Mouse (Mus musculus) thymus, postnatal 4 days (tissue): ENCODE results near the gene Lgals1.
"Not testable (repeated sequence)": the region's sequence is repeated elsewhere in the genome, so short reads cannot be mapped to it uniquely, and the experiment has no call there.

ENCODE experiments used
- DNase-seq: peaks from one replicate; pipeline ENCODE4 v3.0.0; 2021

The Lgals1 gene

DNA sequence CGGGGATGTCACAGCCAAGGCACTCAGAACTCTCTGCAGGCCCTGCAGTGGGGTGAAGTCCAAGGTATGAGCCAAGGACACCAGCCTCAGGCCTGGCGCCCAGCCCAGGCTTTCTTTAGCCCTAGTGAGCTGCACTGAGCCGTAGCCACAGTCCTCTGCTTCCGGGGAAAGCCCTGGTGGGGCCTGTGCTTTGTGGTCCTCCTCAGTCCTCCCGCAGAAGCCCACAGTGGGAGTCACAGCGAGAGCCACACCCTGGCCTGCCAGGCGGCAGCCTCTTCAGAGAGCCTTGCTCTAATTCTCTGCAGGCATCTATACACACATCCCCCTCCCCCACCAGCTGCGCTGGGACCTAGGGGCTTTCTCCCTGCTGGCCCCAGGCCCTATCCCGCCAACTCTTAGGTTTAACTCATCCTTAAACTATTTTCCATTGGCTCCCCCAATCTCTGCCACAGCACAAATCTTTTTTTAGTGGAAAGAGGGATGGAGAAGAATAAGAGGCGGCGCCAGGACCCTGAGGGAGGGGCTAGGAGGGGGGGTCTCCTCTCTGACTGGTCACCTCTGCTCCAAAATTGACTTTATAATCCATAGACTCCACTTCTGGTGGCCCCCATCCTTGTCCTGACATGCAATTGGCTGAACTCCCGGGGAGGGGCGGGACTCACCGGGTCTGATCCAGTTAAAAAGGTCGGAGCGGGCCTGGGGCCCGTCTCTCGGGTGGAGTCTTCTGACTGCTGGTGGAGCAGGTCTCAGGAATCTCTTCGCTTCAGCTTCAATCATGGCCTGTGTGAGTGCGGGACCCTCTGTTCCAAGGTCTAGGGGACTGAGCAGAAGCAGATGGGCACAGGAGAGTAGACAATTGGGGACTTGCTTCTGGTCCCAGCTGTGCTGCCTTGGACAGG is at the start of gene Lgals1:
Lgals1 (plus strand) TSS at position 705 of the 899 bp plus-strand sequence.
- peak; percentile 82 for DNase-seq

DNA sequence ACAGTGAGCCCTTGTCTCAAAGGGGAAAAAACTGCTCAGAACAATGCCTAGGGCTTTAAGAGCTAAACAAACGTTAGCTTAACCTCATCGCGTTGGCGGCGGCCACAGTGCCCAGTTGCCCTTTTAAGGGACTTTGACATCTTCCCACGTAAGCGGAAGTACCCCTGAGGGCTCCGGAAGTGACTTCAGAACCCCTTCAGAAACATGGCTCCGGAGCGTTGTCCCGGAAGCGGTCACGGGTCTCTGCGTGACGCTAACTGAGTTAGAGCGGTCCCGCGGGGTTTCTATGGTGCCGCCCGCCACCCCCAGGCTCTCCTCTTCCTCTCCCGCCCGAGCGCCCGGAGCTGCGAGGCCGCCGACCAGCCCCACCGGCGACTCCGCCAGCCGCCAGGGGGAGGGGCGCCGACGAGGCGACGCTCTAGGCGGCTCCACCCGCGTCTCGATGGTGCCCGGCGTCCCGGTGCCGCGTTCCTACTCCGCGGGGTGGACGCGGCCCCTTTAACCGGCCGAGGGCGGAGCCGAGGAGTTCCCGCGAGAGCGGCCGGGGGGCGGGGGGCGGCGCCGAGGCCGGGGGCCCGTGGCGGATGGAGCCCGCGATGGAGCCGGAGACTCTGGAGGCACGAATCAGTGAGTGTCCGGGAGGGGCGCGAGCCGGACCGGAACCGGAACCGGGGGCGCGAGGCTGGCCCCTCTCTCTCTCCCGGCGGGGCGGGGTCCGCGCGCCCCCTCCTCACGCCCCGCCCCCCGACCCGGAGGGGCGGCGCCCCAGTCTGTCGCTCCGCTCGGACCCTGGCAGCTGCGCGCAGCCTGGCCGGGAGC is 49.3 kb upstream of the Lgals1 start, which contains the start of gene Gga1:
Gga1 (plus strand) TSS at position 200 of the 819 bp plus-strand sequence.
- peak; percentile 91 for DNase-seq

DNA sequence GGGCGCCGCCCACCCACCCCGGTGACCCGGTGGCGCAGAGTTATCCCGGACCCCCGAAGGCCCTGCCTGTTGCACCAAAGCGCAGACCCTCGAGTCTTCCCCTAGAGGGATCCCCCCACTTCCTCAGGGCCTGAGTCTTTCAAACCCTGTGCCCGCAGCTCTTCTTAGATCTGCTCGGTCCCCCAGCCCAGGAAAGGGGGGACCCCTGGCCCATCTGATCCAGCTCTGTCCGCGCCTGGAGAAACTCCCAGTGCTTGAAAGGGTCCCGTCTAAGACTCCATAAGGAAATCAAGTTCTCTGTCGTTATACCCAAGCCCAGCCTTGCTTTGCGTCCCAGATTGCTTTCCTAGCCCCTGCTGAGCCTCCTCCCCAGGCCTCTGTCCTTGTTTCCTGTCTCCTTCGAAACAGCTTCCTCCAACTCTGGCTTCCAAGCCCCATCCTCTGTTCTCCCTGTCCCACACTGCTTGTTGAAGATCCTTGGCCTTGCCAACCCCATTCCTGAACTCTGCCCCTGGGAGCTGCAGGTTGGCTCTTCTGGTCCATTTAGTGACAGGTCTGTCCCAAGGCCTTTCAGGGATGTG is 48.6 kb upstream of the Lgals1 start:
- DNase-seq: no peak

DNA sequence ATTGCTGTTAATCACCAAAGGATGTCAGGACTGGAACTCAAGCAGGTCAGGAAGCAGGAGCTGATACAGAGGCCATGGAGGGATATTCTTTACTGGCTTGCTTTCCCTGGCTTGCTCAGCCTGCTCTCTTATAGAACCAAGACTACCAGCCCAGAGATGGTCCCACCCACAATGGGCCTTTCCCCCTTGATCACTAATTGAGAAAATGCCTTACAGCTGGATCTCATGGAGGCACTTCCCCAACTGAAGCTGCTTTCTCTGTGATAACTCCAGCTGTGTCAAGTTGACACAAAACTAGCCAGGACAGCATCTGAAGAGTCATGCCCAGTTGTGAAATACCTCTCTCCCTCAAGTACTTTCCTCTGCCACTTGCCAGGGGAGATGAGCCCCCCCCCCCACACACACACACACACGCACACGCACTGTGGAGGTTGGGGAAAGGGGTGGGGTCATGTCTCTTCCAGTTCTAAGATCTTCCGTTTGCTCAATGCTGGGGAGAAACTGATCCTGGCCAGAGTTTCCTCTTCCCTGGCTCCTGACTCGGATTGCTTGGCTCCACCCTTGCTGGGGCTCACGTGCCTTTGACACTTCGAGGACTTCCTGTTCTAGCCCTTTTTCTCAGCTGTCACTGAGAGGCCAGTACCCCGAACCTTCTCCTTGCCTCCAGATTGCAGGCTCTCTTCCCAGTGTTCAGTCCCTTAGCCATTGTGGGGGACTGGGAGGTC is 47.6 kb upstream of the Lgals1 start:
- DNase-seq: not testable (repeated sequence)

DNA sequence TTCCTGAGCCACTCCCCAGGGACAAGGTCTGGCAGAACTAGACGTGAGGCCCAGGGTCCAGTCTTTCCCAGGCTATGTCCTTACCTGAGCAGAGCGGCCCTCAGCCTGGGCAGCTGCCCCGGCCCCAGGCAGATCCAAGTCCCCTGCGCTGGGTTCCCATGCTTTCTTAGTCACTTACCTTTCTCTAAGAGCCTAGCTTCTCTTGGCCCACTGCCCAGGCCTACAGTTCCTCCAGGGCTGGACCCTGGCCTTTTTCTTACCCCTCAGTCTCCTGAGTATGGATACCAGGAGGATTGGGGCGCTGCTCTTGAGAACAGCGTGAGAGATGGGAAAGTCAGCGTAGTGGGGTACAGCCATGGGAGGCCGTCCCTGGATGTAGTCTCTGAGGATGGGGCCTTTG is 46.1 kb upstream of the Lgals1 start:
- DNase-seq: no peak

DNA sequence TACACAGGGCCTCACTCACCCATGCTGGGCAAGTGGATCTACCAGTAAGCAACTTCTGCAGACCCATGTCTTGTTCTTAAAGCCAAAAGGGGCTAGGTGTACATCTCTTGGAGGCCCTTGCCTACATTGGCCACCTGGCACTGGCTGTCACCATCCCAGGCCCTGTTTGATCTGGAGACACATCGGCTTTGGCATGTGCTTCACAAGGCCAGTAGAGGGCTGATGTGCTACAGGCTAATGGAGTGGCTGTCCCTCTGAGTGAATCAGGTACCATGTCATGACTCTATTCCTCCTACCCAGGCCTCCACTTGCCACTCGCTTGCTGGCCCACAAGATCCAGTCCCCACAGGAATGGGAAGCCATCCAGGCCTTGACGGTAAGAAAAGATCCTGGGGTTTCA is 44.7 kb upstream of the Lgals1 start:
- DNase-seq: no peak

DNA sequence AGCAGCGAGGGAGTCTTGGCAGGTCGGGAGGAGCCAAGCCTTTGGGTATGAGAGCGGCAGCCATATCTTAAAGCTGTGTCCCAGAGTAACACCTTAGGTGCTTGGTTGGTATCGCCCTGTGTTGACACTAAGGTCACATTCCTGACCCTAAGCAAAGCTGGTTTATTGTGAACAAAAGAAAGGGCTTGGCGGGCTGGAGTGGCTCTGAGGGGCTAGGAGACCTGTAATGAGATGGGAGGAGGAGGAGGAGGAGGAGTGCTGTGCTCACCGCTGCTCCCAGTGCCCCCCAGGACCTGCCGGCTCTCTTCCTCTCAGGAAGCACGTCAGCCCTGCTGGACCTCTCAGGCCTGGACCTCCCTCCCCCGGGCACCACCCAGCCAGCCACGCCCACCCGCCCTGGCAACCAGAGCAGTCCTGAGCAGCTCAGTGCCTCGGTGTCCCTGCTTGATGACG is 37.1 kb upstream of the Lgals1 start:
- DNase-seq: no peak

DNA sequence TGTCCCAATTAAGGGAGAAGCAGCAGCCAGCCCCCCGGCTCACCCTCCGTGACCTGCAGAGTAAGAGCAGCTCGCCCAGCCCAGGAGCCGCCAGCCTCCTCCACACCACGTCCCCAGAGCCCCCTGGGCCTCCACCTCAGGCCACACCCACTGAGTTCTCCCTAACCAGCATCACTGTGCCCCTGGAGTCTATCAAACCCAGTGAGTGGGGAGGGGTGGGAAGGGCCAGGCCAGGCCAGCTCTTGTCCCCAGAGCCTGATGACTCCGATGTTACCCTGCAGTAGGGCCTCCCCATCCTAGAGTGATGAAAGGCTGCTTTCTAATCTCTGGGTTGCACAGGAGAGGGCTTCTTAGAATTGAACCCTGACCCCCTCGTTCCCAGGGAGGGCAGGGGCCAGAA is 34.1 kb upstream of the Lgals1 start:
- no peak for DNase-seq

DNA sequence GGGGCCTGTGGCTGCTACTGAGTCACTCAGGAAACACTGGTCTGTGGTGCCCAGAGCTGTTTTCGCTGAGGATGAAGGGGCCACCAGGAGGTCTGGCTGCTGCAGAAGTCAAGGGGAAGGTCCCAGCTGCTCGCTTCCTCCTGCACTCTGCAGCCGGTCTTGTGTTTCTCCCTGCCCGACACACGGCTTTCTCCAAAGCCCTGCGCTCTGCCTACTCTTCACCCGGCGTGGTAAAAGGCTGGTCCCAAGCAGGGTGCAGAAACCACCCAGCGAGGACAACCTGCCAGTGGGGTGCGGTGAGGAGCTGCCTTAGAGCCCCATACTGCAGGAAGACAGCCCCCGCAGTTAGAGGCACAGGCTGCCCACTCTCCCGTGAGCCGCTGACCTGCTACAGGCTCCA is 31.8 kb upstream of the Lgals1 start:
- peak; percentile 64 for DNase-seq

DNA sequence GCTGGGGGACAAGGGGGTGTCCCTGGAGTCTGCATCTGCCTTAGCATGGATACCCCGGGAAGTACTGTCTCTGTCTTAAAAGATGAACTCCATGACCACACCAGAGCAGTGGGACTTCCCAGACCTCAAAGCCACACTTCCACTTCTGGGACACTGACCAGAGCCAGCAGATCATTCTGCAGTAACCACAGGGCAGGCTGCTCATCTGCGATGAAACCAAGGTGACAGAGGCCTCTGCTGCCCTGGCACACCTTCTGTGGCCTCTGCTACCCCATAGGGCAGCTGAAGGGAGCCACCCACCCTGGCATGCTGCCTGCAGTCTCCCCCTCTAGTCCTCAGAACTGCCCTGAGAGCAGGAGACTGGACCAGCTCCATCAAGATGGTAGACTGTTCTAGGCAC is 30.8 kb upstream of the Lgals1 start:
- no peak for DNase-seq

DNA sequence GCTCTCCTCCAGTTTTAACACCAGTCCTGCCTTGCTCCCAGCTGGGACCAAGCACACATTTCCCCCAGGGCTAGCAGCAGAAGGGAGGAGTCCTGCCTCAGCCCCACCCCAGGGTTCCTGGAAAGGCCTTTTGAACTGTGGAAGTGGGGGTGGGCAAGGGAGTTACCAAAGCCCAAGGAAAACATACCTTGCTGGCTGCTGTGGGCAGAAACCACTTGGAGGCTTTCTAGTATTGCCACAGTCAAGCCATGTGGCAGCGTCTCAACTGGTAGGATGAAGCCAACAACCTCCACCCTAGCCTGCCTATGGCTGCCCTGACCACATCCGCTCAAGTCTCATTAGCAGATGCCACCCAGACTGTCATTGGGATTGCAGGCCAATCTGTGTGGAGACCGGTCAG is 30.4 kb upstream of the Lgals1 start:
- DNase-seq: peak; percentile 50

DNA sequence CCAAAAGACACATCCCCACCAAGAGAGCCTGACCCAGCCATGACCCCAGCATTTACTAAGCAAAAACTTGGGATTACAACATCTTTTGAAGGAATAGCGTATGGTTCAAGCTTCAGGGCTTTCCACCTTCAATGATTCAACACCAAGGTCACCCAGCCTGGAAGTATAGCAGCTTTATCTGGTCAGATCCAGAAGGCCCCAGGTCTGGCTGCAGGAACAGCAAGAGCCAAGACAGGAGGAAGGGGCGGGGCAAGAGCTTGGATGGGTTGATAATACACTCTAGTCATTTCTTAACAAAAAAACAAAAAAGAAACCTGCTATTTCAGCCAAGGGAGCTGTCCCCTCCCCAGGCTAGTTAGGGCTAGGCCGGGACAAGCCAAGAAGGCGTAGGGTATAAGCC is 29.0 kb upstream of the Lgals1 start:
- DNase-seq: no peak

DNA sequence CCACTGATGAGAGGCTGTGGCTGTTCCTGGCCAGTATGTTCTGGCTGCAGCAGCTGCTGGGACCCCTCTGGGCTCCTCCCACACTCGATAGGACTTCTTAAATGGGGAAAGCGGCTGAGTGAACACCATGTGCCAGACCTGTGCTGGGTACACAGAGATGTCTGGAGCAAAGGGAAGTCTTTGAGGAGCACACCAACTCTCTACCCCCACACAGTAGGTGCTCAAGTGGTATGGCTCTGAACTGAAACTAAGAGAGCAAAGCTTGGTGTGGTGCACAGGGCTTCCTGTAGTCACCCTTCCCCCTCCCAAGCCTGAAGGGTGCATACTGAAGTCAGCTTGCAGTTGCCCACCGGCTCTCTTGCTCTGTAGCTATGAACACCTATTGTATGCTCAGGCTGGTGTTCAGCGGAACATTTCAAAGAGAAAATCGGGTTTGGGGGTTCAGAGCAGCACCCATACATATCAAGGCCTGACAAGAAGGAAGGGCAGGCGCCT is 28.0 kb upstream of the Lgals1 start:
- peak; percentile 71 for DNase-seq

DNA sequence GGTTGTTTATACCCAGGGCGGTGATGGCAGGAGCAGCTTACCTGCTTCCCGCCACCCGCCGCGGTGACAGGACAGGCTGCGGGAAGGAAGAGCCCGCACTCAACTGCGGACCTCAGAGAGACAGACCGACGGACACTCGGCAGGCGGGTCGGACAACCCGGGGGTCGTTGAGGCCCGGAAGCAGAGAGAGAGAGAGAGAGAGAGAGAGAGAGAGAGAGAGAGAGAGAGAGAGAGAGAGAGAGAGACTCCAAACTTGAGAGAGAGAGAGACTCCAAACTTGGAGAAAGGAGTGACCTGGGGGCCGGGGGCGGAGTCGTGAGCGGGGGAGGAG is 27.2 kb upstream of the Lgals1 start, which contains the start of gene Gm49510:
Gm49510 (plus strand) TSS at position 259 of the 331 bp plus-strand sequence.
- no peak for DNase-seq

DNA sequence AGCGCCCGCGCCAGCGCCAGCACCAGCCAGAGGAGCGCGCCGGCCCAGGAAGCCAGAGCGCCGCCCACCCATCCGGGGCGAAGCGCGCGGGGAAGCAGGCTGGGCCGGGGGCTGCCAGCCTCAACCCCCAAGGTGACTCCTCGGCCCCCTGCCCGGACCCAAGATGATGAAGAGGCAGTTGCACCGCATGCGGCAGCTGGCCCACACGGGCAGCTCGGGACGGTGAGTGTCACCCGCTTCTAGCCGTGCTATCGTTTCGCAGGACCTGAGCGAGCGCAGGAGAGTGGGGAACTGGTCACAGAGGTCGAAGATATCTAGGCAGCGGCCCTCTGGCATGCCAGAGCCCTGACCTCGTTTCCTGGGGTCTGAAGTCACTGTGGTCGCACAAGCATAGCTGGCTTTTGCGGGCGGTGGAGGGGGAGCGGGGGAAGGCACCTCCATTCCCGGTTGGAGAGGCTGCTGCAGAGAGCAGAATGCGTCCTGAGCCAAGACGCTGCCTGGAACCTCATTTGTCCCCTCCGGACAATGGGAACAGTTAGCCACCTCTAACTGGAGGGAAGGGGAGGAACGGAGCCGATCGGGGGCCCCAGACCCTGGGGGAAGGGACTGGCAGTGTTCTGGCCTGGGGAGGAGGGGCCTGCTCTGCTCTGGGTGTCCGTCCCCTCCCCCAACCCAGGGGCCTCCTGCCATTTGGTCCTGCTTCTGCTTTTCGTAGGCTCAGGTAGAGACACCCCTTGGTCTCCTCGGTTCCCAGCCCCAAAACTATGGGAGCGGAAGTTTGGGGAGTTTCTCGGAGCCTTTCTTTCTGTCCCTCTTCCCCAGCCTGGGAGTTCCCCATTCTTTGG is 26.6 kb upstream of the Lgals1 start, which contains the start of gene Sh3bp1:
Sh3bp1 (plus strand) TSS at position 29 of the 845 bp plus-strand sequence.
- peak; percentile 90 for DNase-seq

DNA sequence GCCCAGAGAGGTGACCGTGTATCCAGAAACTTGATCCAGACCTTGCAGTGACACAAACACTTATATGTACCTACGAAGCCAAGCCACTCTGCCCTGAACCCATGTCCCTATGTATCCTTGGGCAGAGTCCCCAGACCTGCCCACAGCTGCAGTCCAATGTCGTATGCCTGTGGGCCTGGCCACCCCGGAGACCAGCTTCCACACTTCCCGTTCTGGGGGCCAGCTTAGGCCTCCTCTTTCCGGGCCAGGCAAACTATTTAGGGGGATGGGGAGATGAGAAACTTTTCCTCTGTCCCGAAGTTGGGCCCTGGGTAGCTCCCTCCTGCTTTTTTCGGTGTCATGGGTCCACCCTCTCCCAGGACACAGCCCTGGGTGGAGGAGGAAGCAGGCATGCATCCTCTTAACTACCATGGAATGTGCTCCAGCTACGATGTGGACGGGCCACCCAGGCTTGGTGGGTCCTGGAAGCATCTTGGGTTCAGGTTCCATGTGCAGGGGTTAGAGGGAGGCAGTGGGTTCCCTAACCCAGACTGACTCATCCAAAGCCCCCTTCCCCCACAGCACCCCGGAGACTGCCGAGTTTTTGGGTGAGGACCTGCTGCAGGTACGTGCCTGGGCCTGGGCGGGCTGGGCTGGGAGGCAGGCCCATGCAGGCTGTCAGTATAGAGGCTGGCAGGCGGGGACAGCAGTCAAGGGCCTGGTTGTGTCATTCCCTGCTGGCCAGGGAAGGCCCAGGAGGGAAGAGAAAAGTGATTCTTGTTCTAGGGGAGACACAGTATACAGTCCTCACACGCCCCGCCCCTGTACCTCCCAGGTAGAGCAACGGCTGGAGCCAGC is 25.7 kb upstream of the Lgals1 start:
- DNase-seq: peak; percentile 46

DNA sequence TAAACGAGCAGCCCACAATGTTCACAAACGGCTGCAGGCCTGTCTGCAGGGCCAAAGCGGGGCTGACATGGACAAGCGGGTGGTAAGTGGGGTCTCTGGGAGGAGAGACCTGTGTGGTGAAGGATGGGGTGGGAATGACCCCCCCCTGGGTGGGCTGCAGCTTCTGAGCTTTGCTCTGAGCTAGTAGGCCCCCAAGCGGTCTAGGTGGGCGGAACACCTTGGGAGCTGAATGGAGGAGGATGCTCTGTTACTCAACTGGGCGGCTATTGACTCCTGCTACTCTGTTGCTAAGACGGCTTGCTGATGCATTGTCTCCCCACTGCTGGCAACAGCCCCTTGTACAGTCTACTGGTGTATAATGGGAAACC is 25.1 kb upstream of the Lgals1 start:
- peak; percentile 49 for DNase-seq

DNA sequence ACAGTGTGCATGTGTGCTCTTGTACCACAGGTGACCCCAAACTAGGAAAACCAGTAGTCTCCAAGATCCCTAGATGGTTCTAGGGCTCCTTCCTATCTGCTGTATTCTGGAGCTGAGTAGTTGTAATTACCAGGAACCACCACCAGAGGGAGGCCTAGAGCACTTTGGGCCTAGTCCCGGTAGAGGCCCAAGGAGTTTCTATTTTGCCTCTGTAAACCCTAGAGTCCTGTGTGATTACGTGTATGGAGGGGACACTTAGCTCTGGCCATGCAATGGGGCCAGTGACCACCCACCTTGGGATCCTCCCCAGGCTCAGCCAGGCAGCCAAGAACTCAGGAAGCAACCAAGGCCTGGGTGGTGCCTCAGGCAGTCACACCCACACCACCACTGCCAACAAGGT is 23.3 kb upstream of the Lgals1 start:
- peak; percentile 90 for DNase-seq

DNA sequence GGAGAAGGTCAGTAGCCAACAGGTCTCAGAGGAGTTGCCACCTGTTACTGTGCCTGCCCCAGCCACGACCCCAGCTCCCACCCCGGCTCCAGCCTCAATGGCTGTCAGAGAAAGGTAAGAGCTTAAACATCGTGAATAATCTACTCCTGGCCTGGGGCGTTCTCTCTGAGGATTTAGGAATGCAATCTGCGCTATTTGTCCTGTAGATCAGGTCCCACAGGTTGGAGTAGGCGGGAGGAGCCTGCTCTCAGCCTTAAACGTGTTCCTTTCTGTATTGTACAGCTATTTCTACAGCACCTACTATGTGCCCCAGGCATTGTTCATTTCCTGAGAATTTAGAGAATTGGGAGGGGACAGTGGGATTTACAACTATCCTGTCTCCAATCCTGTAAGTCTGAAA is 18.1 kb upstream of the Lgals1 start:
- DNase-seq: no peak

DNA sequence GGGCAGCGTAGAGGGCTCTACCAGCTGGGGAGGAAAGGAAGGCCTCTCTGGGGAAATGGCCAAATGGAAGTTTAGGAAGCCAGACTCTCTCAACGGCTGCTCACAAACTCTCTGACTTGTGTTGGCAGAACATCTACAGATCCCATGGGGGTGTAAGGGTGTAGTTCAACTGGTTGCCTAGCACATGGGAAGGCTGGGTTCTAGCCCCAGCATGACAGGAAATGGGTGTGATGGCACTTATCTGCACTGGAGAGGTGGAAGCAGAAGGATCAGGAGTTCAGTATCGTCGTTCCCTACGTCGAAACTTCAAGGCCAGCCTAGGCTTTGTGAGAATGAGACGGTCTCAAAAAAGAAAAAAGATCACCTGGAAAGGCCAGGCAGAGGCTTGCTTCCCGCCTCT is 17.5 kb upstream of the Lgals1 start:
- DNase-seq: no peak

DNA sequence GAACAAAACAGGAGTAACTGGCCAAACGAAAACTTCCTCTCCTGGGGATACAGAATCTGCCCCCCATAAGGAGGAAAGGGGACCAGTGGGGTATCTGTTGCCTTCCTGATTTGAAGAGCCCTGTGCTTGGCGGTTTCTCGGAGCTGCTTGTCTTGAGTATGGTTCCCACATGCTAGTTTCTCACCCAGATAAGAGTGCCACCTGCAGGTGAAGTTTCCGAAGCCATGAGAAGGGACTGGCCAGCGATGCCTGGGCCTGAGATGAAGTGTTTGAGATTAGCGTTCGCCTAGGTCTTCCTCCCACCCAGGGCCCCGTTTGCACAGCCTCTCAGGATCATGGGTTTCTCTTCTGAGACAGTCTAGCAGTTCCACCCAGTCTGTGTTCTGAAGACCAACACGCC is 14.5 kb upstream of the Lgals1 start:
- DNase-seq: peak; percentile 63
